Mouse (Mus musculus) right cerebral cortex, postnatal 36 days (tissue): Measurements from ENCODE around the gene Hyal1.

Experiments used
- DNase-seq, 2 experiments: peaks; one replicate each; pipeline ENCODE4 v3.0.0; 2022; ENCODE audit warnings: low spot score in 2 of 2, mixed read lengths in 1 of 2

Hyal1 gene

GRCm38 (mm10) chr9:107594281-107595062 is 17.7 kb downstream of the Hyal1 start:
- DNase-seq, result no peak

GRCm38 (mm10) chr9:107596619-107597569 is 20.2 kb downstream of the Hyal1 start:
- DNase-seq, result no peak

GRCm38 (mm10) chr9:107598385-107598784 is 21.7 kb downstream of the Hyal1 start:
- DNase-seq, result no peak

GRCm38 (mm10) chr9:107599433-107599832 is 22.7 kb downstream of the Hyal1 start:
- DNase-seq, result no peak

DNA sequence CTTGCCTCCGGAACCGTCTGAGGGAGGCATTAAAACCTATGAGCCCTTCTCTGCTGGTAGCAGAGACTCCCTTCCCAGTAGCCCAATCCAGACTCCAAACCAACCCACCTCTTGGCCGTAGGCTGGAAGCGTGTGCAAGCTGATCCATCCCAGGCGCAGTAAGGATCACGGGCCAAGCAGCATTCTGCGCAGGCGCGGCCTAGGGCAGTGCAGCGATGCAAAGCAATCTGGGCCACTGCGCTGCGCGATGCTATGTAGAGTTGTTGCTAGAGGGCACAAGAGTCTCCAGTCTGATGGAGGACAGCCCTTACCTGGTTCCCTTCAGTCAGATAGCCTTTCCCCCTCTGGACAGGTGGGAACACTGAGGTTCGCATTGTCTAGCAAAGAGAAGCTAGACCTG is 23.1 kb downstream of the Hyal1 start:
- peak in 1 of 2 experiments; percentile 51 for DNase-seq

- no peak for DNase-seq
Observed at GRCm38 (mm10) chr9:107600745-107601144, 24.0 kb downstream of the Hyal1 start.

DNA sequence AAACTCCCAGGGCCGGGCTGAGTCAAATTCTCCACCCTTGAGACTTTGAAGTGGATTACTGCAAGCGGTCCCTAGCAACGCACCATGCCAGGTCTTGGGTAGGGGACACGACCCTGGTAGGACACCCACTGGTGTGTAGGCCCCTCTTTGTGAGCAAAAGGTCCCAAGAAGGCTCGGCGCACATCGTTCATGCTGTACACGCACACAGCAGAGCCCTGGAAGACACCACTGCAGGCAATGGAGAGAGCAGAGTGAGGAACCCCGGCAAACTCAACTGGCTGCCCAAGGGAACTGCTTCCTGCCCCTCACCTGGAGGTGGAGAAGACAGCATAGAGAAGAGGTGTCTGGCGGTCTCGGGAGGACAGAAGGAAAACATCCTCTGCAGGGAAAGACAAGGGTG is 24.5 kb downstream of the Hyal1 start:
- DNase-seq, result no peak

GRCm38 (mm10) chr9:107602068-107602648 is 25.4 kb downstream of the Hyal1 start:
- peak; percentile 76 to 78 for DNase-seq

GRCm38 (mm10) chr9:107603251-107603650 is 26.5 kb downstream of the Hyal1 start:
- DNase-seq, result no peak

DNA sequence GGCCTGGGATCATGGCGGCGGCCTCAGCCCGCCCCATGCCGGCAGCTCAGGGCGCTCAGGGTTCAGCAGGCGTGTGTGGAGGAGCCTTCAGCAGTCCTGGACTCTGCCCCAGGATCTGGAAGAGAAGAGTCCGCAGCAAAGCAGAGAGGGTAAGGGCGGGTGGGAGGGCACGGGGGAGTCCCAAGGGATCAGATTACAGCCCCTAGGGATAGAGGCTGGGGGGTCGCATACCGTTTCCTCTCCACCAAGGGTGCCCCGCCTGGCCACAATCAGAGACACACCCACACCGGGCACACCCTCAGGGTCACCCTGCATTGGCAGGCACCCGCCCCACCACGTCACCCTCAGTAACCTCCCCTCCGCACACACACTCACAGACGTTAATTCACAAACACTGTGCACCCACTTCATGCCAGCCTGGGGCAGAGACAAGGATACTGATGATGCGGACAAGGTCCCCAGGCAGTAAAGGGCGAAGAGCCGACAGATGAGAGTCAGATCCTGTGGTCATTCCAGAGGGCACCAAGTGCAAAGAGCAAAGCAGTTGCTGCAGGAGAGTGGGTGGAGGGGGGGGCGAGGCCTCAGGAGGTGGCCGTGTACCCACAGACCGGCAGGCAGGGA is 28.4 kb downstream of the Hyal1 start:
- DNase-seq, result no peak

- no peak for DNase-seq
Observed at GRCm38 (mm10) chr9:107606591-107606990, 29.9 kb downstream of the Hyal1 start.

GRCm38 (mm10) chr9:107607036-107607435 is 30.3 kb downstream of the Hyal1 start:
- no peak for DNase-seq

DNA sequence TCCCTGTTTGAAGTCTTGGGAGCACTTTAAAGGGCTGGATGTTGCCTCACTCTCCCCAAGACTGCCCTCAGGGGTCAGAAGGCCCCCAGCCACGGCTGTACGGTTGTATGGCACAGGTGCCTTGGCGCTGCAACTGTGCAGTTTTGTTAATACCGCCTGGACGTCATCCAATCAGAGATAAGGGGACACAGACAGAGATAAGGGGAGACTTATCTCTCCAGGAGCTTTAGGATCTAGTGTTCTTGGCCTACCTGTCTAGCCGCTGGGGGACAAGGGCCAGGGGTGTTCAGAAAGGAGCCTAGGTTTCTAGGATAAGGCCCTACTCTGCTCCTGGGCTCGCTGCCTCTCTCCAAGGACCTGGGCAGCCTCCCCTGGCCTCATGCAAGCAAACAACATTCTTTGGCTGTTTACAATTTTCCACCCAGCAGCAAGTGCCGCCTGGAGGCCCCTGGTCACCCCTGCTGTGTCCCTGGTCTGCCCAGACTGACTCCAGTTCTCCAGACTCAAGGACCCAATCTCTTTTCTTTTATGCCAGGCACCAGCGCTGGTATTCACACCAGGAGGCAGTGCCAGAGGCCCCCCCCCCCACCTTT is 31.0 kb downstream of the Hyal1 start:
- no peak for DNase-seq

DNA sequence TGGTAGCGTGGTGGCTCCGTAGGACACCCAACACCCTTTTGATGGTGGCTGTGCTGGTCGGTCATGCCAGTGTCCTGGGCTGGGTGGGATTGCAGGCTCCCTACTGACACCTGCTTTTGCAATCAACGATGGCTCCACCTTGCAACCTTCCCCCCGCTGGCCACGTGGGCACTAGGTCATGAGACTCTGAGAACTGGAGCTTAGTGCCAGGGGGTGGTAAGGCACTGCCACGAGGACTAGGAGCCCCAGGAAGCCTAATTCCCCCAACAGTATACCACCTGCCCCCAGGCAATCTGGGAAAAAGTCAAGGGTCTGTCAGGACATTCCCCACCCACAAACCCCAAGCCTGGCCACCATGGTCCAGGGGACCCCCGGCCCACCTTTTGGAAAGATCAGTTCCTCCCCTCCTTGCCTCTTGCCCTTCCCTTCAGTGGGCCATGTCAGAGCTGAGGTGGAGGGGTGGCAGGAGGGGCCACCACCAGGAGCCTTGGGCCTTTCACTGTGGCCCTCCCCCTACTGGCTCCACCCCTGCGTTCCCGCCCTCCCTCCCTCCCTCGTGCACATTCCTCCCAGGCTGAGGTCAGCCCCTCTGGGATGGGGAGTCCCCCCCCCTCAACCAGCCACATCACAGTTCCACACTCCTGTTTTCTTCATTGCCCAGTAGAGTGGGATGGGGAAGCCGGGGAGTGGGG is 32.2 kb downstream of the Hyal1 start, which contains the start of gene Sema3b:
Sema3b (minus strand) TSS at position 489 of the 692 bp plus-strand sequence.
- DNase-seq, result no peak

GRCm38 (mm10) chr9:107609433-107609830 is 32.7 kb downstream of the Hyal1 start:
- no peak for DNase-seq

GRCm38 (mm10) chr9:107611456-107612190 is 34.9 kb downstream of the Hyal1 start:
- DNase-seq, result no peak

DNA sequence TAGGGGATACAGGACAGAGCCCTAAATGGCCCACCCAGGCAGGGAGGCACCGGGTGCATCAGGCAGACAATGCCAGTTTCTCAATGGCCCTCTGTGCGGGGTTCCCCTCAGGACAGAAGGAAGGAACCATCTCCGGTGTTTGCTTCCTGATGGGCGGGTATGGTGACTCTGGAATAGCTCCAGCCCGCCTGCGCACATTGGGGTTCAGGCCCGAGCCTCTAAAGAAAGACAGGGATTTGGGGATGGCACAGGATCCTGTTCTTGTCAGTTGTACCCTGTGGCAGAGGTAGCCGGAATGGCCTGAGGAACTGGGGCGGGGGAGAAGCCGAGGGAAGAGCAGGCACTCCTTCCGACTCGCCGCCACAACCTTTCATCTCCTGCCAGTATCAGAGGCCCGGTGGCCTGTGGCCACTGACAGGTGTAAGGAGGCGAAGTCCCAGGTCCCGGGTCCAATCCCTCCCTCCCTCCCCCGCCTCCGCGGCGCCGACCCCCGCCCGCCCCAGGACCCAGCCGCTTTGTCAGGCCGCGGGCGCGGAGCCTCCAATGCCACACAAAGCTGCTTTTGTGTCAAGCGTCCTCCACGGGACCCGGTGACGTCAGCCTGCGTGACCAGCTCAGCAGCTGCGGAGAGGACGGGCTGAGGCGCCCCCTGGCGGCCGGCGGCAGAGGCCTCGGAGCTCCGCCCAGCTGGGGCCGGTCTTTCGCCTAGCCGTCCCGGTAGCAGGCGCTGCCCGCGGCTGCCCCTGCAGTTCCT is 35.6 kb downstream of the Hyal1 start:
- DNase-seq, result peak; percentile 96 to 97

DNA sequence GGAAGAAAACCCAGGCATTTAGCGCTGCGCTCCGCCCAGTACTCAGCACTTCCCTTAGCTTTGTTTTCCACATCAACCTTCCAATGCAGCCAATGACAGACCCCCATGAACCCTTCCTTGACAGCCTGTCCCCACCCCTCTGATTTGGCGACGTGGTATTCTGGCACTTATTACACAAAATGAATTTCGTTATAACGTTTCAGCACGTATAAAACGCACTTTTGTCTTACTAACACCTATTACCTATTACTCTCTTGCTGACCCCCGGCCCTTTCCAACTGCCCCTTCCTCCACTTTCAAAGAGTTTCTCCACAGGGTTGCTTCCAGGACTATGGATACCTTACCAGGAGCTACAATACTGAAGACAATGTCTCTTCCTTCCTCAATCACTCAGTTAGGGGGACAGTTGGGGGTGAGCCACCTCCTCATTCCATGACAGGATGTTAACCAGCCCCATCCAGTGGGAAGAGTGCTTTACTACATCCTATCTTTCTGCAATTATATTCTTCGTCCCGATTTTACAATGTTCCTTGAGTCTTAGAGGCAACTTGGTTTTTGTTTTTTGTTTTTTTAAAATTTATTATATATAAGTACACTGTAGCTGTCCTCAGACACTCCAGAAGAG is 36.3 kb downstream of the Hyal1 start:
- no peak for DNase-seq

DNA sequence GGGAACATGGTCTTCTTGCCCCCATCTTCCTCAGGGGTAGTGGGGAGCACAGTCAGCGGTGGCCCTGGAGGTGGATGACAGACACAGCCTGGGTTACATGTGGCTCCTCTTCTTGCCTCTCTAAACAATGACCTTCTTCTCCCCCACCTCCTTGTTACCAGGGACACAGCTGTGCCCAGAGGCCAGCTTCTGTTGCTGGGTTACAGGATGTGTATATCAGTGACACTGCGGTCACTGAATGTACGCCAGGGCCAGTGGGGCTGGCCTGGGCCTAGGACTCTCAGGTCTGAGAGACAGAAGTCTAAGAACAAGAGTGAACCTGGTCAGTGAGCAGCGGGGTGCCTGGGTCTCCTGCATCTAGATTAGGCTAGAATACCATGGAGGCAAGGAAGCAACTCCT is 38.3 kb downstream of the Hyal1 start:
- DNase-seq, result no peak
